Mouse (Mus musculus) cerebellum, postnatal 10 days (tissue): Measurements from ENCODE around the gene Kif1c.
"Not testable (repeated sequence)": the region's sequence is repeated elsewhere in the genome, so short reads cannot be mapped to it uniquely, and the experiment has no call there.

Experiments used
- DNase-seq, 2 experiments: peaks; one replicate each; pipeline ENCODE4 v3.0.0; 2021; ENCODE audit warnings: mixed read lengths in 2 of 2

Gene Kif1c

DNA sequence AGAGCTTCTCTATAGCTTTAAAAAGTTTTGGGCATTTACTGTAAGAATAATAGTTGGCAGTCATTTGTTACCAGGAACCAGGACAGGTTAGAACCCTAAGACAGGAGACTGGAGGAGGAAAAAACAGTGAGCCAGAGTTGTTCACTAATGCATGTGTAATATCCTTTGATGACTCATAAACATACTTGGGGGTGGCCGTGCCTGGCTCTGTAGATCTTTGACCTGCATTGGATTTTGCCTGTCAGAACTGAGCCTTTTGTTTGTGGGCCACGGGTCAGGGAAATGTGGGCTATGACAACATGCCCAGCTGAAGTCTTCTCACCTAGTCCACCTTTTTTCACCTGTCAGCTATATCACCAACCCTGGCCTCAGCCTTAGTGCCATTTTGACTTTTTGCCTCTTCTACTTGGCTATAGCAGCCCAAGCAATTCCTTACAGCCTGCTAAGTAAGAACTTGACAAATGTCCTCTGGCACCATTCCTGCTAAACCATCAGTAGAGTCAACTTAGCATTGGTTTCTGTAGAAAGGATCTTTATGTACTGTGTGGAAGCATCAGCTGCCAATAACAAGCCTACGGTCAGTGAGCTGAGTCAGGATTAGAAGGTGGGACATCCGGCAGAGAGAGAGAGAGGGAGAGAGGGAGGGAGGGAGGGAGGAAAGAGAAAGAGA lies 47.7 kb downstream of the Kif1c start:
- DNase-seq, result no peak

DNA sequence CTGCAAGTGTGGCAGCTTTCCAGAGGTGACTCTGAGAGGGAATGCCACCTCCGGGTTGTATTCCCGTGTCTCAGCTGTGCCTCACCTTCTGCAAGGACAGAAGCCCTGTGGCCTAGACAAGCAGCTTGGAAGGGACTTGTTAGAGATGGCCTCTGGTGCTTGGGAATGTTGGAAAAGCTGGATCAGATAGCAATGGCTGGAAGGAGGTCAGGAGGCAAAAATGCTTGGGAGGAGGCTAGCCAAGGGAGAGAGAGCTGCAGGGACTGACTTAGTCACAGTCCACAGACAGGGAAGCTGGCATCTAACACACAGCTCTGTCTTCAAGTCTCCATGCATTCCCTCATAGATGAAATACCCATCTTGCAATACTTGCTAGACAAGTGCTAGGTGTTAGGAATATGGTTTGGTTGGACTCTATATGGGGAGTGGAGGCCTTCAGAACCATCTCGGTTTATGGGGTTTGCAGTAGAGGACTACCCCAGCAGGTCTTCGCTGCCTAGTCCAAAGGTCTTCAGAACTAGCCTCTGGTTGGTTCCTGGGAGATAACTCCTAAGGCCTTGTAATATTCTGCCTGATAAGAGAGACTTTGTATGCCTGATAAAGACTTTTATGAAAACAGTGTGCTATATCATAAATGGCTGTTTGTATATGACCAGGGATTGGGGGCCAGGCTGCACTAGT lies 52.1 kb downstream of the Kif1c start:
- no peak for DNase-seq

DNA sequence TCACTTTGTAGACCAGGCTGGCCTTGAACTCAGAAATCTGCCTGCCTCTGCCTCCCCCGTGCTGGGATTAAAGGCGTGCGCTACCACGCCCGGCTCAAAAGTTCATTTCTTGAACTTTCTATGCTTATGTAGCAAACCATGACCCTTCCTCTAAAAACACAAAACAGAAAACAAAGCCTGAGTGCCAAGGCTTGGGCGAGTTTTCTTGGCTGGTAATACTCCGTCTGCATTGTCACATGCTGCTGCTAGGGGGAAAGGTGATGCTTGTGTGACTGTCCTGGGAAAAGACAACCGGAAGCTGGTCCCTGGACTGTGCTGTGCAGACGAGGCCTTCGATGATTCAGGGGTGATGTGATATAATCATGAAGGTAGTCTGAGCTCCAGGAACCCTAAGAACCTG lies 52.8 kb downstream of the Kif1c start:
- no peak for DNase-seq

DNA sequence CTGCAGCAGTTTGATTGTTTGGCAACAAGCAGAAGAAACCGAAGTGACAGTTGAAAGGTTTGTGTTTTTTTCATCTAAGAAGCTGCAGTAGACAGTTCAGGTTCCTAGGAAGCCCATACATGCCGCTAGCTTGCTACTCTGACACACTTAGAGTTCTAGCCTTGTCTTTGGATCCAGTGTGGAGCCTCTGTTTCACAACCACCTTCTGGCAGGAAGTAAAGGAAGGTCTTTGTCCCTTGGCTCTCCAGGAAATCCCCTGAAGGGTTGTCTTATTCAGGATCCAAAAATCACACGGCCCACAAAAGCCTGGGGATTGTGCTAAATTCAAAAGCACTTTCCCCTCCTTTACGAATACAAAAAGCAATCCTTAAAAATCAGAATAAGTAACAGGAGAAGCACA lies 54.1 kb downstream of the Kif1c start:
- no peak for DNase-seq

DNA sequence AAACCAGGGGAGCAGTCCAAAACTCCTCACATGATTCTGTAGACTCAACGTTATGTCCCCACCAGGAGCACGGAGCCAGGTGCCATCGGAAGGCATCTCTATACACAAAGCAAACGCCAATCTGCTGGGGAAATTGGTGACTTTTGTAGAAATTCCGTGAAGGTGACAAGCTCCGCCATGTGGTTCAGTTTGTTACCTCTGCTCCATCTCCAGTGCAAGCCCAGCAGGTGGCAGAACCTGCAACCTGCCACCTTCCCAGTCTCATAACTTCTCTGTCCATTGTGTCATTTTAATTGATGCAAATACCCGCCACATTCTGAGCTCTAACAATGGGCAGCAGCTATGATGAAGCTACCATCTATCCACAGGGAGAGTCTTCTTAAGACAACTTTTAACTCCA lies 54.6 kb downstream of the Kif1c start:
- DNase-seq, result peak; percentile 16 to 22

DNA sequence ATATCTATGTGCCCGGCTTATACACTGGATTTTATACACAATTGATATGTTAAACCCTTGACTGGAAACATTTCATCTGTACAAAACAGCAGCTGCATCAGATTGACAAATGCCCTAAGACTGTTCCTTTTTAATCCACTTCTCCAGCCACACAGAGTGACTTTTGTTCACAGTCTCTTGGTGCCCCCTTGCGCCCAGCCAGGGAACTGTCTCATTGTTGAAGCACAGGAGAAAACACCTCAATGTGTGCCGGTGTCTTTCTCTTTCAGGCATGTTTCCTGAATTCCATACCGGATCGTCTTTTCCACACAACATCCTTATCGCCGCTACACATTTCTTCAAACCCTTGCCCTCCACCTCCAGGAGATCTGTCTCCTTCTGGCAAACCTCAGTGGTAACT lies 55.3 kb downstream of the Kif1c start:
- DNase-seq, result peak; percentile 93 to 95

DNA sequence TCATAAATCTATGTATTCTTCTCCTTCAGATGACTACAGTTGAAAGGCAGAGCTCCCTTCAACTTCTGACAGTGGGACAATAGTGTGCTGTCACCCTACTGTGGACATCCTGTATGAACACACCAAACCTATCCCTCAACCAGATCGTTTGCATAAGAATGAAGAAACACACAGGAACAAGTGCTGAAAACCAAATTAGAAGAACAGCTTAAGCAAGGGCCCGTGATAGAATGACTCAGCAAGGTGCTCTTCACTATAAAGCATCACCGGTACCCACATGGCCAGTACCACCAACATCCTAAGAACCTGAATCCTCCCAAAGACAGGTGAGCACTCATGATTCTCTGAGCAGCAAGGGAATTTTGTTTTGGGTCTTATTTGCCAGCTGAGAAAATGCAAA lies 60.1 kb downstream of the Kif1c start:
- not testable (repeated sequence) for DNase-seq

DNA sequence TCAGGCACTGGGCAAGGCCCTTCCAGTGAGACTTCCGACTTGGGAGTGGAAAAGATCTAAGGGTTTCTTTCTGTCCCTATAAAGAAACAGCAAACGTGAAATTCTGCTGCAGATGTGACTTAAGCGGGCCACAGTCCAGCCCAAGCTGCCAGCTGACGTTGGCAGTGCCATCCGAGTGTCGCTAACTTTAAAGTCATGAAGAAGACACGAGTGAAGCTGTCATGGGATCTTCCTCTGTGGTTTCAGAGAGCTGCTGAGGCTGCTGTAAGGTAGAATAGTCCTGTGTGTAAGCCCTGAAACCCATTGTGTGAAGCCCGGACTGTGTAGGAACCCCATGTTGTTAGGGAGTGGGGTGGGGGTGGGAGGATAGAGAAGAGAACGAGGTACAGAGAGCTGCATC lies 62.3 kb downstream of the Kif1c start:
- DNase-seq, result no peak

DNA sequence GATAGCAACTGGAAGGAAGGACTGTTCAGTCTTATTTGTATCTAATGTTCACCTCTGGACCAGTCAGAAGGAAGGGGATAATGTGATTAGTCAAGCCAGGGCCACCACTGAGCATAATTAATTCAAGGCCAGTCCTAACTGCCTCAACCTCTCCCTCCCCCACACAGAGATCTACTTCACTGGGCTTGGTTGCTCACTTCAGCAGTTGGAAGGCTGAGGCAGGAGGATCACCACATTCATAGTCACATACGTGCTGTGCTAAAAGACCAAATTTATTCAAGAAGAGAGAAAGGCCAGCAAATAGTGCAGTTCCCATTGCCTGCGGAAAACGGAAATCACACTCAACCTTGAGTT lies 63.2 kb downstream of the Kif1c start:
- no peak for DNase-seq

DNA sequence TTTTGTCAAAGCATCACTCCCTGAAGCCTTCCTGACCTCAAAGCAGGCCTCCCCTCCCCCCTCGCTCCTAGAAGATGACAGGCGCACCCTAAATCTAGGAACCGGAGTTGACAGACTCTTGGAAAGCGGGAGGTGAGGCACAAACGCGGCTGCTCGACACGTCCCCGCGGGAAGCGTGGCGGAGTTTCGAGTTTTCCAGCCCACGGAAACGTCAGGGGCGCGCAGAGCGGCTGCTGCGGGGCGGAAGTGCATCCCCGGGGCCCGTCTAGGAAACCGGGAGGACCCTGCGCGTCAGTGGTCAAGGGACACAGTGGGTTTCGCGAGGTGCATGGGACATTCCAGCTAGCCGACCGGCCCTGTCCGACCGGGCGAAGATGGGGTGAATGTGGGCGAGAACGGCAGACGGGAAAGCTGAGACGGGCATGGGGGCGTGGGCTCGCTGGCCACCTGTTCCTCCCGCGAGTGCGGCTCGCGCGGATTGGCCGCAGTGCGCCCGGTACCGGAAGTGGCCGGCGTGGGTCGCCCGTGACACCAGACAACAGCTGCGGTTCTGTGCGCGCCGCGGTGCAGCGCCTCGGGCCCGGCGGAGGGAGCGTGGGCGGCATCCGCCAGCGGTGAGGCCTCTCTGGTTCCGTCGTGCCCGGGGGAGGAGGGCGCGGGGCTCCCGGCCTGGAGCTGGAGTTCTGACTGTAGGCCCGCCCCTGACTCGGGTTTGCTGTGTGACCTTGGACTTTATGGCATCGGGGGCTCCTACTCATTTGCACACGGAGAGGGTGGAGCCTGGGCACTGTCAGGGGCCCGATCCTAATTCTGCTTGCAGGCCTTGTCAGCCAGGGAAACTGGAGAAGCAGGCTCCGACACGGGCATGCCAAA lies 63.8 kb downstream of the Kif1c start, which contains the start of gene Zfp3:
Gene Zfp3 (plus strand): TSS at position 274 of the 873 bp plus-strand sequence.
- DNase-seq, result peak; percentile 87 to 88

DNA sequence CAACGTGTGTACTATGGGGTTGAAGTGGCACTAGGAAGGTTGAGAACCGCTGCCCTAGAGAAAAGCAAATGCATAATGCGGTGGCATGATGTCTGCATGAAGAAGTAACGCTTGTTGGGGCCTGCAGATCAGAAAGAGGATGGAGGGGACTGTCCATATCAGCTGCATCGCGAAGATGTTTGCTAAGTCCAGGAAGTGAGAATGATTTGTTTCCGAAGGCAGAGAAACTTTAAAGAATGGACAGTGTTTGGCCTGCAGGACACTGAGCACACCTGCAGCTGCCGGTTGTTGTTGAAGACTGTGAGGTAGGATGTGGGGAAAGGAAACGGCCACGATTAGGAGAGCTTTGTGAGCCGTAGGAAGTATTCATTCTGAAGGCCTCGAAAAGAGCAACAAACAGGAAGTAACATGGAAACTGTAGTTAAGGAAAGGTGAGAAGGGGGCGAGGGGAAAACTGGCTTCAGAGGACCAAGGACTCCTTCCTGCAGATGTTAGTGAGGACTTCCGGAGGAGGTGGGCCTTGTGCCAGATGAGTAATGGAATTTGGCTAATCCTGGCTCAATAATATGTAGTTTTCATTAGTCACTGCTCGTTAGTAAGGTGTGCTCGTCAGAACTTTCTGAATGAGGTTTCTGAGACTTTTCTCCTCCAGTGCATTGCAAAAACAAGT lies 65.6 kb downstream of the Kif1c start:
- DNase-seq, result no peak

DNA sequence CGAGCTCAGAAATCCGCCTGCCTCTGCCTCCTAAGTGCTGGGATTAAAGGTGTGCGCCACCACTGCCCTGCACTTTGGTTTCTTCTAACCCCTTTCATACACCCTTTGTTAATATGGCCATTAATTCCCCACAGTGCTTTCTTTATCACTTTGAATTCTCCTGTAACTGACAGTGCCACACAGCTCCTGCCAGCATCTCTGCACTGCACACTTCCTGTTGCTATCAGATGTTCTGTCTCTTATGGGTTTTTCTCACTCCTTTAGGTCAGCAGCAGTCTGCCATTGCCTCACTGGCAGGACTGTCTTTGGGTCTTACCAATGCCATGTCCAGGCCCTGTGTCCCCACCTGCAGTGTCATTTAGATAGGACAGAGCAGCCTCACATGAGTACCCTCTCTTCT lies 70.5 kb downstream of the Kif1c start:
- DNase-seq, result no peak

DNA sequence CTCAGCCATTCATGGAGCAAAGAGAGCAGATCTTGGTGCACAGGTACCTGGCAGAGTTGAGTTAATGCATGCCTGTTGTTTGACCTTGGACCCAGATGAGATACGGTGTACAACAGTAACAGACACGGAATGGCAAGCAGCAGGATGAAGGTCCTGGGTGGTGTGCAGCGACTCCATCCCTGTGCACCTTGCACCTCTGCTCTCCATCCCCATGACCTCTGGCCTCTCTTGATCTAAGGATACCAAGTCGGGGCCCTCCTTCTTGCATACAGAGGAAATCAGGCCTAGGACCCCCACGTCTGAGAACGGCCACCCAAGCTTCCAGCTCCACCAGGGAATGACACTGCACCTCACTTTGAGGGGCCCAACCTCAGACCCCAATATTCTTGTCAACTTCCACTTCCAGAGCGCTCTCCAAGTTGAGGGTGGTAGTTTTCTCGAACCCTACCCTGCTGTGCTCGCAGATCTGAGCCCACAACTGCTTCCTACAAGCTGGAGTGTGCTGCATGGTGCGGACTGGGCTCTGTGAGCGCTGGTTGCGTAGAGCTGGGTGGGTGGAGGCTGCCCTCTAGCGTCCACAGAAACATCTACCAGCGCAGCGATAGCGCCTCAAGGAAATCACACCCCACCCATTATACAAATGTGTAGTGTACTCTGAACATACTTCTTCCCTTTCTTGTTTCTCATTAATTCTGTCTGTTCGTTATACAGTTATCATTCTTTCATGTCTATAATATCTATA lies 76.7 kb downstream of the Kif1c start:
- peak; percentile 82 to 83 for DNase-seq

DNA sequence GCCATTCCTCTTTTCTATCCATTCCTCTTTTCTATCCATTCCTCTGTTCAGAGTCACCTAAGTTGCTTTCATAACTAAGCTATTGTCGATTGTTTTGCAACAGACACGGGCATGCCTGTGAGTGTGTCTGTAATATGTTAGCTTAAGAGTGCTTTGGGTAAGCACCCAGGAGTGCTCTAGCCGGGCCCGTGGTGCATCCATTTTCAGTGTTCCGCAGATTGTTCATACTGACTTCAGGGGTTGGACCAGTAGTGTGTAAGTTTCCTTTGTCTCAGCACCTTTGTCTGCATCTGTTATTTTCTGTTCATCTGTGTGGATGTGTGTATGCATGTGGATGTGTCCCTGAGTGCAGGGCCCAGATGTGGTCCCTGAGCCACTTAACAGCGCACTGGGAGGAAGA lies 77.3 kb downstream of the Kif1c start:
- no peak for DNase-seq

DNA sequence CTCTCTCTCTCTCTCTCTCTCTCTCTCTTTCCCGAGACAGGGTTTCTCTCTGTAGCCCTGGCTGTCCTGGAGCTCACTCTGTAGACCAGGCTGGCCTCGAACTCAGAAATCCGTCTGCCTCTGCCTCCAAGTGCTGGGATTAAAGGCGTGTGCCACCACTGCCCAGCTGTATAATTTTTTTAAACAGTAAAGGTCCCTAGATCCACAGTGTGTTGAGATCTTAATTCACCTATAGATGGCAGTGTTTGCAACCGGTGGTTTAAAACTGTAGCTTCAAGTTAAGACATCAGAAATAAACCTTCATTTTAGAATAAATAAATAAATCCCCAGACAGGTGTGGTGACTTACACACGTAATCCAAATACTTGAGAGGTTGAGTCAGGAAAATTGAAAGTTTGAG lies 77.7 kb downstream of the Kif1c start:
- peak in 1 of 2 experiments; percentile 34 for DNase-seq
